Mouse (Mus musculus) limb, embryonic 14.5 days (tissue): Measurements from ENCODE around the gene Brca2. TPM values are rescaled to one million over a fixed set of nuclear protein-coding genes. Genes with fewer than 3 reads are reported as not detected.

ENCODE experiments used
- ATAC-seq: fragments of 200-750 bp; cut with Nextera tagmentation; 2 replicates; pipeline ENCODE4 v1.8.0; 2017; ENCODE audit warnings: low read depth, moderate number of reproducible peaks, moderate TSS enrichment; ENCODE audit not compliant: low FRiP score
- DNase-seq: peaks from one replicate; pipeline ENCODE4 v3.0.0-alpha.2; 2015; ENCODE audit warnings: low spot score
- H3K27ac ChIP-seq: fragments of 300-500 bp; sonication (generic); replicated peaks from 2 replicates; pipeline ENCODE4 v1.5.1; 2014; ENCODE audit warnings: low read depth, mild to moderate bottlenecking, low read length, moderate library complexity, mixed read lengths
- H3K27me3 ChIP-seq: fragments of 300-500 bp; sonication (generic); 2 replicates; pipeline ENCODE4 v1.6.1; 2014; ENCODE audit warnings: low read length, mixed read lengths; ENCODE audit not compliant: control insufficient read depth, insufficient read depth
- H3K36me3 ChIP-seq: fragments of 300-500 bp; sonication (generic); 2 replicates; pipeline ENCODE4 v1.6.1; 2014; ENCODE audit warnings: mild to moderate bottlenecking, low read length, moderate library complexity, mixed read lengths; ENCODE audit not compliant: control insufficient read depth, insufficient read depth
- H3K4me1 ChIP-seq: fragments of 300-500 bp; sonication (generic); 2 replicates; pipeline ENCODE4 v1.6.1; 2014; ENCODE audit warnings: antibody characterized with exemption, low read length, mixed read lengths; ENCODE audit not compliant: control insufficient read depth, insufficient read depth
- H3K4me2 ChIP-seq: fragments of 300-500 bp; sonication (generic); replicated peaks from 2 replicates; pipeline ENCODE4 v1.6.1; 2014; ENCODE audit warnings: low read depth, mild to moderate bottlenecking, low read length, moderate library complexity; ENCODE audit not compliant: severe bottlenecking
- H3K4me3 ChIP-seq: fragments of 300-500 bp; sonication (generic); replicated peaks from 2 replicates; pipeline ENCODE4 v1.5.1; 2014; ENCODE audit warnings: low read length
- H3K9ac ChIP-seq: fragments of 300-500 bp; sonication (generic); 2 replicates; pipeline ENCODE4 v1.6.1; 2014; ENCODE audit warnings: mild to moderate bottlenecking, low read depth, low read length, moderate library complexity; ENCODE audit not compliant: severe bottlenecking
- H3K9me3 ChIP-seq: fragments of 300-500 bp; sonication (generic); 2 replicates; pipeline ENCODE4 v1.6.1; 2016; ENCODE audit warnings: low read length; ENCODE audit not compliant: control insufficient read depth
- POLR2A ChIP-seq: fragments of 200-500 bp; IDR thresholded peaks from 2 replicates; pipeline ENCODE4 v1.8.0; 2012; ENCODE audit warnings: inconsistent platforms, mild to moderate bottlenecking, moderate library complexity, borderline replicate concordance; ENCODE audit not compliant: insufficient read depth, insufficient read length; ENCODE audit errors: extremely low read depth
- WGBS: fragments of 180-500 bp; shearing (Covaris S2); extraction: QIAGEN DNeasy Blood & Tissue Kit; methylation state at CpG from one replicate; pipeline ENCODE4 v1.1.7; 2014; 5-methylcytosine and 5-hydroxymethylcytosine counted together
- polyA plus RNA-seq, 2 experiments: library from polyadenylated mRNA; depleted of rRNA in 1 of 2; stranded (reverse) in 1 of 2; unstranded in 1 of 2; fragments of >200 nt; fragmentation: Nextera tagmentation in 1 of 2; extraction: Ambion mirVana in 1 of 2; gene quantifications; 2 replicates each; pipeline versions ENCODE4 v1.2.1 to v1.2.3; 2012 to 2014

Gene Brca2
- polyA plus RNA-seq, 2 experiments = 15.9 to 25.9 TPM

DNA sequence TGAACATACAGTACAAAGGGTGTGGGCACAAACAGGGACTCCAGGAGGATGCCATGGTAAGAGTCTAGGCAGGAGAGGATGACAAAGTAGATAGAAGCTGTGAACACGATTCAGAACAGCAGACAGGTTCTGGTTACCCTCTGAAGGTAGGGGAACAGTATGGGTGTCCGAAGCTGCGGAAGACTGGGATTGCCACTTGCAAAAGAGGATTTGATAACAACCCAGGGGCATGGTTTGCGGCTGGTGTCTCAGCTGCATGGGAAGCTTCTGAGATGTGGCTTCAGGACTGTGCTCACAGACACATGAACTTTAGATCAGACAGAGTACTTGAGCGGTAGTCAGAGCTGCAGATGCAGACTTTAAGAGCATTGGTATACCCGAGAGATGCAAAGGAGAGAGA, 42.0 kb downstream of the Brca2 start:
- no peak for TF ChIP-seq POLR2A
- no peaks in the 10 kb centered on the region for H3K4me1 ChIP-seq
- H3K9ac ChIP-seq = no peak overlapping the region
- H3K27me3 ChIP-seq = no peaks in the 10 kb centered on the region
- WGBS = 93% methylated on average over 6 of the region's 6 CpGs
- DNase-seq (no peak), ATAC-seq (no peak)
- peaks cover 61% of the 10 kb centered on the region for H3K36me3 ChIP-seq
- H3K4me2 ChIP-seq = no peak overlapping the region
- no peak overlapping the region for H3K27ac ChIP-seq
- no peaks in the 10 kb centered on the region for H3K9me3 ChIP-seq
- no peak overlapping the region for H3K4me3 ChIP-seq

DNA sequence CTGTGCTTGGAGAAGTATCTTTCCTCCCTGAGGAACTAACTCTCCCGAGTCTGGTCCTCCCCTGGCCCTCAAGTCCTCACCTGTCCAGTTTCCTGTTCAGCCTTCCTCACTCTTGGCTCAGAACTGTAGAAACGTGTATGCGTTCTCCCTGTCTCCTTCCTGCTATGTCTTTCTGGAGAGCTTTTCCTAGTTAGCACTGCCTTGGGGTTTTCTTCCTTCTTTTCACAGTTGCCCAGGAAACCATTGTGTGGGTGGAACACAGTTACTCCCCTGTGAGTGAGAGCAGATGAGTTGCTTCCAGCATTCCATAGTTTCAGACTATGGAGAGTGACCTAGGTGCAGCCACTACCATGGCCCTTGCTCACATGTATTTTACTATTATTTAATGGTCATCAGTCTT, 43.8 kb downstream of the Brca2 start:
- Histone ChIP-seq H3K4me3 (no peak overlapping the region), H3K36me3 (peaks cover 51% of the 10 kb centered on the region)
- WGBS = 79% methylated on average over 3 of the region's 3 CpGs

DNA sequence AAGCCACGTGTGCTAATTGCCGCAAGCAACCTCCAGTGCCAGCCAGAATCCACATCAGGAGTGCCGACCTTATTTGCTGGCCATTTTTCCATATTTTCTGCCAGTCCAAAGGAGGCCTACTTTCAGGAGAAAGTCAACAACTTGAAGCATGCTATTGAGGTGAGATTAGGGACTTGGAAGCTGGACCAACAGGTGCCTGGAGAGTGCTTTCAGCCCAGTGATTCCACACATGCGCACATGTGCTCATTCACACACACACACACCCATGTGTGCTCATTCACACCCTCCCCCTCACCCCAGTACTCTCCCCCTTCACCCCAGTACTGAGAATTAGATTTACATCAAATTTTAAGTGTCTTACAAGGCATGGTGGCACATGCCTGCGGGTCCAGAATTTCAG, 44.5 kb downstream of the Brca2 start:
- ATAC-seq (no peak), DNase-seq (no peak)
- Histone ChIP-seq H3K27ac (no peak overlapping the region), H3K27me3 (no peaks in the 10 kb centered on the region), H3K4me3 (no peak overlapping the region), H3K36me3 (peaks cover 50% of the 10 kb centered on the region), H3K9ac (no peak overlapping the region), H3K9me3 (no peaks in the 10 kb centered on the region), H3K4me1 (no peaks in the 10 kb centered on the region), H3K4me2 (no peak overlapping the region)
- 89% methylated on average over 5 of the region's 5 CpGs for WGBS
- TF ChIP-seq POLR2A = no peak

More for the DNA sequence above, 43.8 kb downstream of the Brca2 start:
- H3K4me1 ChIP-seq = no peaks in the 10 kb centered on the region
- H3K4me2 ChIP-seq = no peak overlapping the region
- H3K27ac ChIP-seq = no peak overlapping the region
- H3K9me3 ChIP-seq = no peaks in the 10 kb centered on the region
- H3K27me3 ChIP-seq = no peaks in the 10 kb centered on the region
- no peak for ATAC-seq
- no peak for TF ChIP-seq POLR2A
- no peak overlapping the region for H3K9ac ChIP-seq
- DNase-seq = no peak

DNA sequence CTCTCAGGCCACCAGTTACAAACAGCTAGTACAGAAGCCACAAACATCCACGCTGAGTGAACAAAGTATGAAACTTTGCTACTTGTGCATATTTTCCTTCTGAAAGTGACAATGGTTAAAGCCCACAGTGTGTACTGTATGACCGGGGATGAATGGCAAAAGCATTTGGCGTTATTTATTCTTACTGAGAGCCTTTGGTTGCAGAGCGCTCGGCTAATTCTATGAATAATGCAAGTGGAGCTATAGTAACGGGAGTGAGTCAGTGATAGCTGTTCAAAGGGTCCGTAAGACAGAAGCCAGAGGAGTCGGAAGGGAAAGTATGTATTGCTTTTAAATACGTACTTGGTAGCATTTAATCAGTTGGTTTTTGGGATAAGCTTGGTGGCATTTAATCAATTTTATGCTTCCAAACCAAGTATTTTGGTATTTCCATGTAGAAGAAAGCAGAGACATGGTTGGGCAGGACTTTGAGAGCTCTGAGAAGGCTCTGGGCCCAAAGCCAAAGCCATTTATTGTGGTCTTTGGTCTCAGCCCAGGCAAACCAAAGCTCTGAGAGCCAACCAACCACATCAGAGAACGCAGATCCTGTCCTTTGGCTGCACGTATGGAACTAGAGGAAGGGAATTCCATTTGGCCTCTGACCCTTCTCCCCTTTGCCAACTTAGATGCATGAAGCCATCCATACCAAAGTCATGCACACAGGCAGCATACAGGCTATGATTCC, 48.2 kb downstream of the Brca2 start:
- no peak overlapping the region for H3K27ac ChIP-seq
- no peaks in the 10 kb centered on the region for H3K27me3 ChIP-seq
- no peak overlapping the region for H3K4me2 ChIP-seq
- 88% methylated on average over 11 of the region's 11 CpGs for WGBS
- no peaks in the 10 kb centered on the region for H3K9me3 ChIP-seq
- no peak overlapping the region for H3K9ac ChIP-seq
- H3K36me3 ChIP-seq = peaks cover 38% of the 10 kb centered on the region
- TF ChIP-seq POLR2A = no peak
- H3K4me3 ChIP-seq = no peak overlapping the region
- H3K4me1 ChIP-seq = no peaks in the 10 kb centered on the region
- DNase-seq = peak; percentile 52
- no peak for ATAC-seq

DNA sequence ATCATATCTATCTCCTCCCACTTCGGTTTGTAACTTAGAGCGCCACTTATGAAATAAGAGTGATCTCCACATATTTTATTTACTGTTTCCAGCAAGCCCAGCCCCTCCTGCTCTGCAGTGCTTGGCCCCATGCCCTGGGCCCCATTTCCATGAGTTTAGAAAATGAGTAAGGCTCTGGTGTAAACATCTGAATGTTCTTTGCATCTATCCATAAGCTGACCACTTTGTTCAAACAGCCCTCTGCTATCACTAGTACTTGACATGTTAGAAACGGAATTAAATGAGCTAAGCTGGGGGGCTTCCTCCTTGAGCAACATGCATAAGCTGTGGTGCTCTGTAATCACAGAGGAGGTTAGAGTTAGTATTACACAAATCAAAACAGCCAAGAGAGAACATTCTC, 52.0 kb downstream of the Brca2 start:
- H3K9me3 ChIP-seq = no peaks in the 10 kb centered on the region
- H3K36me3 ChIP-seq = peaks cover 12% of the 10 kb centered on the region
- no peak overlapping the region for H3K27ac ChIP-seq
- H3K9ac ChIP-seq = no peak overlapping the region
- WGBS = 92% methylated on average over 3 of the region's 3 CpGs
- H3K4me1 ChIP-seq = no peaks in the 10 kb centered on the region; the same call in 1 of the 2 replicates
- no peaks in the 10 kb centered on the region for H3K27me3 ChIP-seq
- DNase-seq (no peak), ATAC-seq (no peak)
- no peak overlapping the region for H3K4me3 ChIP-seq
- no peak overlapping the region for H3K4me2 ChIP-seq
- no peak for TF ChIP-seq POLR2A

DNA sequence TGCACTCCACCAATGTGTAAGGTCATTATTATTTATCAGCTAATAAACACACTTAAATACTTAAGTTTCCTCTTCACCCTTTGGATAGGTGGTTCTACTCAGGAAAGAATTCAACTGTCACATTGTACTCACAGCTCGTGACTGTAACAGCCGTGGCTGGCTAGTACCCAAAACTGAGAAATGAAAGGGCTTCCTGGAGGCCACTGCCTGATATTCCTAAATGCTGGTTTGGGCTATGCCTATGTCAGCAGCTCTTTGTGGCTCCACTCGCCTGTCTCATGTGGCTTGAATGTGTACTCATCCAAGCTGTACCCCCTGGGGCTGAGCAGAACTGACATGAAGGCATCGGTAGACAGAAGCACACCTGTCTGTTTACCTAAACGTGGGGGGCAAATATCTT, 52.5 kb downstream of the Brca2 start:
- 71% methylated on average over 5 of the region's 5 CpGs for WGBS
- no peak for TF ChIP-seq POLR2A
- Histone ChIP-seq H3K27me3 (no peaks in the 10 kb centered on the region), H3K27ac (no peak overlapping the region), H3K9me3 (no peaks in the 10 kb centered on the region), H3K4me2 (no peak overlapping the region), H3K9ac (no peak overlapping the region), H3K4me1 (no peaks in the 10 kb centered on the region; the same call in 1 of the 2 replicates), H3K36me3 (peaks cover 8% of the 10 kb centered on the region), H3K4me3 (no peak overlapping the region)
- DNase-seq (no peak), ATAC-seq (no peak)
